Mouse (Mus musculus): ENCODE results near the gene Col9a2. TPM values are rescaled to one million over a fixed set of nuclear protein-coding genes. Genes with fewer than 3 reads are reported as not detected.
A peak's percentile ranks its signal among the peaks of the same experiment; 100 is the strongest.

Gene Col9a2
- polyA plus RNA-seq, 1 experiment from 2014 or later = 2.2 TPM

DNA sequence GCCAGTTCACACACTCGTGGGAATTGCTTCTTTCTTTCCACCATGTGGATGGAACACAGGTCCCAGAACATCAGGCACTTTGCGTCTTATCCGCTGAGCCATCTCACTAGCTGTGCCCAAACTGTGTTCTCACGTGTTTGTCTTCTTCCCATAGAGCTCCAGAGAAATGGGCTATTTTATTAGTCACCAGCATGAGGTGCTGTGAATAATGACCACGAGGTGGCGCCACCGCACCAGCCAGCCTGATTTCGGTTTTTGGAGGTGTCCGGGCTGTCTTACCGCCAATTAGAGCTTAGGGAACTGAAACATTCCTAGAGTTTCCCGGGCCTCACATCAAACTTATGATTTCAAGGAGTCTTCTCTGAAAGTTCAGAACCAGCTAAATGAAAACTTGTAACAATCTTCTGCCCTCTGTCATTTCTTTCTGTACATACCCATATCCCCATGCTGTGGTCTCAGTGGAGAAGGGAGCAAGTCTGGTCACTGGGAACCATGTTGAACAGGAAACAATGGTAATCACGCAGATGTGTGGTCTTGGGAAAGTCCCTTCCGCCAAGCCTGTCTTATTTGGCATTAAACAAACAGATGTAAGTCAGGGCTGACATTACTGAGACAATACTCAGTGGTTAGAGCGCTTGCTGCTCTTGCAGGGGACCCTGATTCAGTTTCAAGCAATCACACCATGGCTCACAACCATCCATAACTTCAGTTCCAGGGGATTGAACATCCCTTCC, 10.4 kb upstream of the Col9a2 start:
- no peak for ATAC-seq
- H3K9me3 ChIP-seq (replicated peaks; ENCODE audit: control insufficient read depth, low read length) = no peaks in the 10 kb centered on the region

DNA sequence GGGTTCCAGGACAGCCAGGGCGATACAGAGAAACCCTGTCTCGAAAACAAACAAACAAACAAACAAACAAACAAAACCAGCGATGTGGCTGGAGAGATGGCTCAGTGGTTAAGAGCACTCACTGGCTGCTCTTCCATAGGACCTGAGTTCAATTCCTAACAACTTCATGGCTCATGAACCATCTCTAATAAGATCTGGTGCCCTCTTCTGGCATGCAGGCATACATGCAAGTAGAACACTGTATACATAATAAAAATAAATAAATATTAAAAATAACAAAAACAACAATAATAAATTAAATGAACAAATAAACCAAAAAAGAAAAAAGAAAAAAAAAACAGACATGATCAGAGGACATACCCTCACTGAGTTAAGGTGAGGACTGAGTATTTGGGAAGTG, 9.6 kb upstream of the Col9a2 start:
- H3K27me3 ChIP-seq (replicated peaks; ENCODE audit: control insufficient read depth, insufficient read depth, low read length) = no peaks in the 10 kb centered on the region
- H3K9me3 ChIP-seq (replicated peaks; ENCODE audit: control insufficient read depth, low read length) = no peaks in the 10 kb centered on the region
- H3K27ac ChIP-seq (ENCODE audit: low read depth, low read length) = no peak overlapping the region
- H3K4me1 ChIP-seq (ENCODE audit: control insufficient read depth, insufficient read depth, low read length) = no peaks in the 10 kb centered on the region
- DNase-seq (ENCODE audit: low spot score) (no peak), ATAC-seq (no peak)
- no peaks in the 10 kb centered on the region for H3K36me3 ChIP-seq (ENCODE audit: control insufficient read depth, insufficient read depth, low read length)
- H3K4me3 ChIP-seq (ENCODE audit: low read depth, low read length) = no peak overlapping the region
- H3K4me2 ChIP-seq (ENCODE audit: low read length) = no peak overlapping the region
- 78% methylated on average over 3 of the region's 3 CpGs for WGBS
- no peak overlapping the region for H3K9ac ChIP-seq (ENCODE audit: low read length)

More for the DNA sequence above, 10.4 kb upstream of the Col9a2 start:
- Histone ChIP-seq H3K4me3 (ENCODE audit: low read depth, low read length) (no peak overlapping the region), H3K27me3 (replicated peaks; ENCODE audit: control insufficient read depth, insufficient read depth, low read length) (no peaks in the 10 kb centered on the region), H3K4me1 (ENCODE audit: control insufficient read depth, insufficient read depth, low read length) (no peaks in the 10 kb centered on the region), H3K9ac (ENCODE audit: low read length) (no peak overlapping the region), H3K36me3 (ENCODE audit: control insufficient read depth, insufficient read depth, low read length) (no peaks in the 10 kb centered on the region), H3K4me2 (ENCODE audit: low read length) (no peak overlapping the region), H3K27ac (ENCODE audit: low read depth, low read length) (no peak overlapping the region)
- DNase-seq (ENCODE audit: low spot score) = peak; percentile 58
- WGBS = 25% methylated on average over 14 of the region's 14 CpGs

DNA sequence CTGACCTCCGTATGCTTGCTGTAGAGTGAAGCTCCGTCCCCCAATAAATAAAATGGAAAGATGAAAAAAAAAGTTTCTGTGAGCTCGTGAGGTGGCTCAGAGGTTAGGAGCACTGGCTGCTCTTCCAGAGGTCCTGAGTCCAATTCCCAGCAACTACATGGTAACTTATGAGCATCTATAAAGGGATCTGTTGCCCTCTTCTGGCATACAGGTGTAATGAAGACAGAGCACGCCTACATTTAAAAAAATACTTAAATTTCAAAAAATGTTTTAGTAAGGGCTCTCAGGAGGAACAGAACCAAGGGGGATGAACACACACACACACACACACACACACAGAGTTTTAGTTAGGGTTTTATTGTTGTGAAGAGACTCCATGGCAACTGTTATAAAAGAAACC, 7.7 kb upstream of the Col9a2 start:
- H3K9ac ChIP-seq (ENCODE audit: low read length) = no peak overlapping the region

DNA sequence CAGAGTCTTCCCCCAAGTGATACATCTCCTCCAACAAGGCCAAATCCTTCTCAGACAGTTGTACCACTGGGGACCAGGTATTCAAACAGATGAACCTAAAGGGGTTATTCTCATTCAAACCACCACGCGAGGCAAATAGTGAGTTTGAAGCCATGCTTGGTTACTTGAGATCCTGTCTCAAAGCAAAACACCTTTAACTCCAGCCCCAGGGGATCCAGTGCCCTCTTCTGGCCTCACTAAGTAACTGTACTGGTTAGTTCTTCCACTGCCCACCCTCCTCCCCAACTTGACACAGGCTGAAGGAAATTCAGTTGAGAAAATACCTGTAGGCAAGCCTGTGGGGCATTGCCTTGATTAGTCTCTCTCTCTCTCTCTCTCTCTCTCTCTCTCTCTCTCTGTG, 6.2 kb upstream of the Col9a2 start:
- no peak overlapping the region for H3K4me2 ChIP-seq (ENCODE audit: low read length)
- DNase-seq (ENCODE audit: low spot score) = no peak
- H3K4me1 ChIP-seq (ENCODE audit: control insufficient read depth, insufficient read depth, low read length) = no peaks in the 10 kb centered on the region
- no peak for ATAC-seq
- WGBS = 80% methylated on average over 2 of the region's 2 CpGs
- no peak overlapping the region for H3K9ac ChIP-seq (ENCODE audit: low read length)
- no peaks in the 10 kb centered on the region for H3K9me3 ChIP-seq (replicated peaks; ENCODE audit: control insufficient read depth, low read length)
- no peaks in the 10 kb centered on the region for H3K36me3 ChIP-seq (ENCODE audit: control insufficient read depth, insufficient read depth, low read length)
- H3K27me3 ChIP-seq (replicated peaks; ENCODE audit: control insufficient read depth, insufficient read depth, low read length) = no peaks in the 10 kb centered on the region
- no peak overlapping the region for H3K27ac ChIP-seq (ENCODE audit: low read depth, low read length)
- H3K4me3 ChIP-seq (ENCODE audit: low read depth, low read length) = no peak overlapping the region

More for the DNA sequence above, 7.7 kb upstream of the Col9a2 start:
- no peak overlapping the region for H3K27ac ChIP-seq (ENCODE audit: low read depth, low read length)
- ATAC-seq (no peak), DNase-seq (ENCODE audit: low spot score) (no peak)
- 53% methylated on average over 4 of the region's 4 CpGs for WGBS
- H3K9me3 ChIP-seq (replicated peaks; ENCODE audit: control insufficient read depth, low read length) = no peaks in the 10 kb centered on the region
- no peak overlapping the region for H3K4me2 ChIP-seq (ENCODE audit: low read length)
- no peaks in the 10 kb centered on the region for H3K4me1 ChIP-seq (ENCODE audit: control insufficient read depth, insufficient read depth, low read length)
- H3K36me3 ChIP-seq (ENCODE audit: control insufficient read depth, insufficient read depth, low read length) = no peaks in the 10 kb centered on the region
- H3K4me3 ChIP-seq (ENCODE audit: low read depth, low read length) = no peak overlapping the region
- H3K27me3 ChIP-seq (replicated peaks; ENCODE audit: control insufficient read depth, insufficient read depth, low read length) = no peaks in the 10 kb centered on the region

DNA sequence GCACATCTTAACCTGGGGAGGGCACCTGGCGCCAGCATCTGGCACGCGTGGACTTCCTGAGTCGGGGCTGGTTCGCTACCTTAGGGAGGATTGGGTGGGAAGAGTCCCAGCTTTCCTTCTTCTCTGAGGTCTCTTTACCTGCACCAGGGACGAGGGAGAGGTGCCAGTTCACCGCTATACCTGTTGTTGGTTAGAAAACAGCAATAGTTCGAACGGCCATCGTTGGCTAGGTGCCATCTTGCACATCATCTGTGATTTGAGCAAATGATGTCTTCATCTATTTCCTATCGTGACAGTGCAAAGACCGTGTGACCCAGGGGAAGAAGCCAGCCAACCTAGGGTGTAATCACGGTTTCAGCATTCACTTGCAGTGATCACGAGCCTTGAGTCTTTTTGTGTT, 1.1 kb downstream of the Col9a2 start:
- WGBS = 66% methylated on average over 14 of the region's 14 CpGs
- Histone ChIP-seq H3K27ac (ENCODE audit: low read depth, low read length) (no peak overlapping the region), H3K4me2 (ENCODE audit: low read length) (peak overlapping the region; percentile 63), H3K36me3 (ENCODE audit: control insufficient read depth, insufficient read depth, low read length) (no peaks in the 10 kb centered on the region), H3K4me3 (ENCODE audit: low read depth, low read length) (peak overlapping the region; percentile 35), H3K4me1 (ENCODE audit: control insufficient read depth, insufficient read depth, low read length) (peaks cover 2% of the 10 kb centered on the region; the same call in 1 of the 2 replicates), H3K9ac (ENCODE audit: low read length) (no peak overlapping the region), H3K9me3 (replicated peaks; ENCODE audit: control insufficient read depth, low read length) (no peaks in the 10 kb centered on the region), H3K27me3 (replicated peaks; ENCODE audit: control insufficient read depth, insufficient read depth, low read length) (peaks cover 3% of the 10 kb centered on the region; the same call in 1 of the 2 replicates)
- no peak for ATAC-seq
- no peak for DNase-seq (ENCODE audit: low spot score)

DNA sequence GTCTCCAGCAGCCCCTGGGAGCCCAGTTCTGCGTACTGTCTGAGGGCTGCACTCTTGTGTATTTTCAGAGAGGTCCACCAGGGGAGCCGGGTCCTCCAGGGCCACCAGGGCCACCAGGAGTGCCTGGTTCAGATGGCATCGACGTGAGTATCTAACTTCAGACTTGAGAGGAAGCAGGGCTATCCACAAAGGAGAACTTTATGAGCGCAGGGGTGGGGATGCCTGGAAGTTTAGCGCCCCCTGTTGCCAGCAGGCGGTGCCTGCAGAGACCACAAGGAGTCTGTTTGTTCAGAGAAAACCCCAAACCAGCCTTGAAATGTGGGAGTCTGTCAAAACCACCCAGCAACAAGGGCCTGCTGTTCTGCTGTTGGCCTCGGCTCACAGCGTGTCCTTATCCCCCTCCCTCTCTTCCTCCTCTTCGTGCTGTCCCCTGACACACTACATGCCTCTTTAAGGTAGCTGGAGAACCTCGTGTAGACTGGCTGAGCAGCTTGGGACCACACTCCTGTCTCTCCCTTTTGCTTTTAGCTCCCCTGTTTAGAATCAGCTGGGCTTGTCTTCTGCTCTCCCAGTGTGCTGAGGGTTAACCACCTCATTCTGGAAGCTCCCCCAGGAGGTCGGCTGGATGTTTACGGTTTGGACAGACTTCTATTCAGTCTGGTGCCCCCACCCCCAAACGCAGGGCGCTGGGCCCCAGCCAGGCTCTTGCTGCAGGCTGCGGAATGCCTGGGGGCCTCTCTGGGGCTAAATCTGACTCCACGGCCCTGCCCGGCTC, 1.9 kb downstream of the Col9a2 start:
- Histone ChIP-seq H3K4me3 (ENCODE audit: low read depth, low read length) (no peak overlapping the region), H3K9me3 (replicated peaks; ENCODE audit: control insufficient read depth, low read length) (no peaks in the 10 kb centered on the region), H3K27ac (ENCODE audit: low read depth, low read length) (0 out of 2 replicates have a peak overlapping the region, but pooled peaks have one; percentile 10), H3K27me3 (replicated peaks; ENCODE audit: control insufficient read depth, insufficient read depth, low read length) (peaks cover 3% of the 10 kb centered on the region; the same call in 1 of the 2 replicates), H3K4me2 (ENCODE audit: low read length) (0 out of 2 replicates have a peak overlapping the region, but pooled peaks have one; percentile 7), H3K4me1 (ENCODE audit: control insufficient read depth, insufficient read depth, low read length) (peaks cover 2% of the 10 kb centered on the region; the same call in 1 of the 2 replicates), H3K36me3 (ENCODE audit: control insufficient read depth, insufficient read depth, low read length) (no peaks in the 10 kb centered on the region), H3K9ac (ENCODE audit: low read length) (no peak overlapping the region)
- DNase-seq (ENCODE audit: low spot score) = peak; percentile 76
- WGBS = 8% methylated on average over 18 of the region's 18 CpGs
- peak; percentile 64 for ATAC-seq

DNA sequence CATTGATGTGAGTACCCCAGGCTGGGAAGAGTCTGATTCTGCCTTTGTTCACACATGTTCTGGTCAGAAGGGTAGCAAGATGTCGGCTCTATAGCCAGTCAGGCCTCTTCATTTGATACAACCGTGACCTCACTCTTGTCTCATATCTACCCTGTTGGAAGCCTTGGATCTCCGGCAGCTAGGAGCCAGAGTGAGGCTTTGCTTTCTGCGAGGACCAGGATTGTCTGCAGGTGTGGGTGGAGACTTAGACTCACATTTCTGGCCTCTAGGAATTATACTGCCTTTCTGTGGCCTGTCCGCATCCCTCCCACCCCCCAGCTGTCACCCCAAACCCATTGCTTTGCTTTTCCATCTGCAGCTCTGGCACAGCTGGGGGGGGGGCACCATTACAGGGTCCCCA, 3.3 kb downstream of the Col9a2 start:
- H3K4me3 ChIP-seq (ENCODE audit: low read depth, low read length) = no peak overlapping the region
- H3K27me3 ChIP-seq (replicated peaks; ENCODE audit: control insufficient read depth, insufficient read depth, low read length) = peaks cover 3% of the 10 kb centered on the region; the same call in 1 of the 2 replicates
- DNase-seq (ENCODE audit: low spot score) (no peak), ATAC-seq (no peak)
- H3K9ac ChIP-seq (ENCODE audit: low read length) = no peak overlapping the region
- H3K4me2 ChIP-seq (ENCODE audit: low read length) = no peak overlapping the region
- peaks cover 2% of the 10 kb centered on the region; the same call in 1 of the 2 replicates for H3K4me1 ChIP-seq (ENCODE audit: control insufficient read depth, insufficient read depth, low read length)
- H3K9me3 ChIP-seq (replicated peaks; ENCODE audit: control insufficient read depth, low read length) = no peaks in the 10 kb centered on the region
- WGBS = 60% methylated on average over 5 of the region's 5 CpGs
- no peaks in the 10 kb centered on the region for H3K36me3 ChIP-seq (ENCODE audit: control insufficient read depth, insufficient read depth, low read length)
- no peak overlapping the region for H3K27ac ChIP-seq (ENCODE audit: low read depth, low read length)

DNA sequence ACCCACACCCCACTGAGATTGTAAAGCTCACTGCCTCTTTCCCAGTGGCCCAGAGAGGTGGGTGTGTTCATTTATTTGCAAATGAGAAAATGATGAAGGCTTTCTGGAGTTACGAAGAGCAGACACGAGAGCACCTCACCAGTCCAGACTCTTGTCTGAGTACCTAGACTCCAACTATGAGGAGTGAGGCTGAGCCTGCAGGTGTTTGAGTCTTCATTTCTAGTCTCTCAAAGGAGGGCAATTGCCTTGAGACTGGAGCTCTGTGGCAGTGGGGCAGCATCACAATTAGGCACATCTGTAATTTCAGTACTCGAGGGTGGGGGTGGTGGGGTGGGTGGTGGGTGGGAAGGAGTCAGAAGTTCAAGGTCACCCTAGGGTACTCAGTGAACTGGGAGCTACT, 3.8 kb downstream of the Col9a2 start:
- 60% methylated on average over 3 of the region's 3 CpGs for WGBS
- H3K9ac ChIP-seq (ENCODE audit: low read length) = no peak overlapping the region
- DNase-seq (ENCODE audit: low spot score) (no peak), ATAC-seq (no peak)
- H3K4me1 ChIP-seq (ENCODE audit: control insufficient read depth, insufficient read depth, low read length) = peaks cover 2% of the 10 kb centered on the region; the same call in 1 of the 2 replicates
- H3K9me3 ChIP-seq (replicated peaks; ENCODE audit: control insufficient read depth, low read length) = no peaks in the 10 kb centered on the region
- H3K36me3 ChIP-seq (ENCODE audit: control insufficient read depth, insufficient read depth, low read length) = no peaks in the 10 kb centered on the region
- no peak overlapping the region for H3K4me2 ChIP-seq (ENCODE audit: low read length)
- peaks cover 3% of the 10 kb centered on the region; the same call in 1 of the 2 replicates for H3K27me3 ChIP-seq (replicated peaks; ENCODE audit: control insufficient read depth, insufficient read depth, low read length)
- H3K27ac ChIP-seq (ENCODE audit: low read depth, low read length) = no peak overlapping the region
- H3K4me3 ChIP-seq (ENCODE audit: low read depth, low read length) = no peak overlapping the region

Measured in forebrain, embryonic 14.5 days (tissue).